In genomic region chr17:47559726-47560125, GRCm38 (mm10) we compare ENCODE assay signal across 10 mouse cellular contexts. TPM values are rescaled to one million over a fixed set of nuclear protein-coding genes. Genes with fewer than 3 reads are reported as not detected.
A peak's percentile ranks its signal among the peaks of the same experiment; 100 is the strongest.
DNase-seq lines count a peak whose midpoint lies in the region; ATAC-seq and TF ChIP-seq lines count a peak whose summit lies in the region.
"Had no signal": no experiment of that assay in that cellular context is flagged by ENCODE, and none has a peak within 500 bp of the region (broad histone marks: within the 10 kb centered on the region; RNA-seq: fewer than 3 reads in every experiment).

No protein-coding gene starts in this region.

- H3K4me2 ChIP-seq in intestine, embryonic 14.5 days (ENCODE audit: low read length) = peak overlapping the region; percentile 15; the same call in 1 of the 2 replicates
- no peak overlapping the region for H3K4me2 ChIP-seq in intestine, postnatal 0 days (replicated peaks; ENCODE audit: low read depth)
- H3K4me2 ChIP-seq in intestine, embryonic 15.5 days (replicated peaks) = no peak overlapping the region
- H3K4me2 ChIP-seq: hindbrain, embryonic 12.5 days had no signal

- no peaks in the 10 kb centered on the region for H3K27me3 ChIP-seq in intestine, embryonic 14.5 days (replicated peaks; ENCODE audit: control insufficient read depth, insufficient read depth, low read length)
- no peaks in the 10 kb centered on the region for H3K27me3 ChIP-seq in intestine, postnatal 0 days (replicated peaks; ENCODE audit: control insufficient read depth, insufficient read depth, low read length)
- H3K27me3 ChIP-seq in intestine, embryonic 15.5 days (replicated peaks) = no peaks in the 10 kb centered on the region
- H3K27me3 ChIP-seq in midbrain, embryonic 10.5 days (ENCODE audit: low read depth, poor library complexity, severe bottlenecking) = no peaks in the 10 kb centered on the region
- H3K27me3 ChIP-seq: hindbrain, embryonic 12.5 days had no signal

- H3K4me3 ChIP-seq in intestine, embryonic 14.5 days (ENCODE audit: low read depth, low read length) = no peak overlapping the region
- H3K4me3 ChIP-seq in intestine, postnatal 0 days (ENCODE audit: low read depth, low read length) = no peak overlapping the region
- H3K4me3 ChIP-seq in intestine, embryonic 15.5 days (replicated peaks) = no peak overlapping the region
- H3K4me3 ChIP-seq in layer of hippocampus, adult 2 months = no peak overlapping the region
- H3K4me3 ChIP-seq in midbrain, embryonic 10.5 days = no peak overlapping the region
- H3K4me3 ChIP-seq: hindbrain, embryonic 12.5 days; myocyte had no signal

- no peaks in the 10 kb centered on the region for H3K9me3 ChIP-seq in intestine, embryonic 14.5 days (ENCODE audit: control insufficient read depth, low read length)
- H3K9me3 ChIP-seq in intestine, postnatal 0 days (ENCODE audit: control insufficient read depth) = no peaks in the 10 kb centered on the region
- H3K9me3 ChIP-seq in intestine, embryonic 15.5 days = no peaks in the 10 kb centered on the region
- H3K9me3 ChIP-seq in midbrain, embryonic 10.5 days (replicated peaks) = no peaks in the 10 kb centered on the region
- H3K9me3 ChIP-seq: hindbrain, embryonic 12.5 days had no signal

- no peaks in the 10 kb centered on the region for H3K36me3 ChIP-seq in intestine, embryonic 14.5 days (ENCODE audit: control insufficient read depth, insufficient read depth, low read length)
- H3K36me3 ChIP-seq in intestine, postnatal 0 days (ENCODE audit: control insufficient read depth, insufficient read depth) = no peaks in the 10 kb centered on the region
- no peaks in the 10 kb centered on the region for H3K36me3 ChIP-seq in intestine, embryonic 15.5 days
- no peaks in the 10 kb centered on the region for H3K36me3 ChIP-seq in midbrain, embryonic 10.5 days
- H3K36me3 ChIP-seq: hindbrain, embryonic 12.5 days had no signal

- no peak for TF ChIP-seq CTCF in intestine, postnatal 0 days (IDR thresholded peaks at IDR 0.05; ENCODE audit: low read depth)
- TF ChIP-seq CTCF in layer of hippocampus, adult 2 months (conservative IDR thresholded peaks at IDR 0.05) = no peak

- ATAC-seq in intestine, embryonic 14.5 days (replicated peaks; ENCODE audit: low FRiP score, low TSS enrichment, low read depth) = peak; percentile 70; the same call in 1 of the 2 replicates
- no peak for ATAC-seq in intestine, postnatal 0 days
- ATAC-seq in intestine, embryonic 15.5 days = peak; percentile 77

- H3K4me1 ChIP-seq in intestine, embryonic 14.5 days (replicated peaks; ENCODE audit: control insufficient read depth, insufficient read depth, low read length) = peaks cover 4% of the 10 kb centered on the region; the same call in 1 of the 2 replicates
- no peaks in the 10 kb centered on the region for H3K4me1 ChIP-seq in intestine, postnatal 0 days (replicated peaks; ENCODE audit: control insufficient read depth, insufficient read depth, low read length)
- H3K4me1 ChIP-seq in intestine, embryonic 15.5 days (replicated peaks) = no peaks in the 10 kb centered on the region
- H3K4me1 ChIP-seq in midbrain, embryonic 10.5 days = peaks cover 5% of the 10 kb centered on the region; the same call in 1 of the 2 replicates
- H3K4me1 ChIP-seq: hindbrain, embryonic 12.5 days had no signal

- WGBS in intestine, embryonic 14.5 days = 36% methylated on average over 6 of the region's 6 CpGs
- 54% methylated on average over 6 of the region's 6 CpGs for WGBS in intestine, postnatal 0 days
- WGBS in intestine, embryonic 15.5 days = 32% methylated on average over 6 of the region's 6 CpGs
- 78% methylated on average over 6 of the region's 6 CpGs for WGBS in midbrain, embryonic 10.5 days

- no peak overlapping the region for H3K9ac ChIP-seq in intestine, embryonic 14.5 days (ENCODE audit: low read length)
- no peak overlapping the region for H3K9ac ChIP-seq in intestine, postnatal 0 days (ENCODE audit: low read depth, low read length)
- no peak overlapping the region for H3K9ac ChIP-seq in intestine, embryonic 15.5 days
- H3K9ac ChIP-seq: hindbrain, embryonic 12.5 days; liver, embryonic 14.5 days had no signal

- peak; percentile 65 for DNase-seq in intestine, embryonic 14.5 days (ENCODE audit: low spot score)
- DNase-seq in MN1 (ENCODE audit: low spot score) = peak; percentile 84
- peak; percentile 52 for DNase-seq in heart, adult 8-10 months (ENCODE audit: low spot score)
- DNase-seq in layer of hippocampus, adult 2 months (ENCODE audit: low spot score in 2 of 2) = no peak
- DNase-seq in midbrain, embryonic 10.5 days (ENCODE audit: low spot score) = no peak

- peak overlapping the region; percentile 80 for H3K27ac ChIP-seq in intestine, embryonic 14.5 days (ENCODE audit: low read depth)
- no peak overlapping the region for H3K27ac ChIP-seq in intestine, postnatal 0 days (ENCODE audit: low read depth, low read length)
- peak overlapping the region; percentile 59 for H3K27ac ChIP-seq in intestine, embryonic 15.5 days
- H3K27ac ChIP-seq in layer of hippocampus, adult 2 months = no peak overlapping the region
- H3K27ac ChIP-seq in midbrain, embryonic 10.5 days (replicated peaks) = no peak overlapping the region; the same call in 1 of the 2 replicates
- H3K27ac ChIP-seq: hindbrain, embryonic 12.5 days; liver, embryonic 14.5 days had no signal

RNA-seq across cellular contexts. Expression of gene Bysl, which starts 51.6 kb away (rescaled TPM):
- polyA plus RNA-seq in intestine, embryonic 14.5 days (2014; fragmentation: Nextera tagmentation; extraction: Ambion mirVana) = 25.7 and 27.4 TPM in 2 replicates
- polyA plus RNA-seq in intestine, postnatal 0 days (2015; fragmentation: Nextera tagmentation; extraction: Ambion mirVana) = 7.7 and 8.2 TPM in 2 replicates
- total RNA-seq in heart, adult 8-10 months (2022) = 10 to 100 TPM; 14.2 to 16.9 (median 15.9) TPM
- polyA plus RNA-seq in intestine, embryonic 15.5 days (2015; fragmentation: Nextera tagmentation; extraction: Ambion mirVana) = 20.1 and 22.4 TPM in 2 replicates
- 10 to 100 TPM; 18.1 to 18.2 TPM for total RNA-seq in layer of hippocampus, adult 2 months (2021)
- 41.2 and 41.9 TPM in 2 replicates for polyA plus RNA-seq in midbrain, embryonic 10.5 days (2016; fragmentation: Nextera tagmentation; extraction: Ambion mirVana)

RNA-seq across cellular contexts. Expression of gene Med20, which starts 51.7 kb away (rescaled TPM):
- polyA plus RNA-seq in intestine, embryonic 14.5 days (2014; fragmentation: Nextera tagmentation; extraction: Ambion mirVana) = 45.2 and 48.2 TPM in 2 replicates
- 22.8 and 22.9 TPM in 2 replicates for polyA plus RNA-seq in intestine, postnatal 0 days (2015; fragmentation: Nextera tagmentation; extraction: Ambion mirVana)
- total RNA-seq in heart, adult 8-10 months (2022) = 10 to 100 TPM; 15.7 to 19.9 (median 18.1) TPM
- 39.8 and 41.2 TPM in 2 replicates for polyA plus RNA-seq in intestine, embryonic 15.5 days (2015; fragmentation: Nextera tagmentation; extraction: Ambion mirVana)
- total RNA-seq in layer of hippocampus, adult 2 months (2021) = 10 to 100 TPM; 31.6 to 36.0 TPM
- polyA plus RNA-seq in midbrain, embryonic 10.5 days (2016; fragmentation: Nextera tagmentation; extraction: Ambion mirVana) = 43.2 and 45.9 TPM in 2 replicates

RNA-seq across cellular contexts. Expression of gene Gm20517, which starts 51.7 kb away (rescaled TPM):
- 1.6 and 1.8 TPM in 2 replicates for polyA plus RNA-seq in intestine, embryonic 14.5 days (2014; fragmentation: Nextera tagmentation; extraction: Ambion mirVana)
- 0.47 and 1.2 TPM in 2 replicates for polyA plus RNA-seq in intestine, postnatal 0 days (2015; fragmentation: Nextera tagmentation; extraction: Ambion mirVana)
- total RNA-seq in heart, adult 8-10 months (2022) = 1 to 10 TPM in 3 of 4 experiments, under 1 TPM in 1; 0.35 to 5.1 (median 2.0) TPM
- 0.54 and 0.88 TPM in 2 replicates for polyA plus RNA-seq in intestine, embryonic 15.5 days (2015; fragmentation: Nextera tagmentation; extraction: Ambion mirVana)
- 1 to 10 TPM; 4.4 to 5.5 TPM for total RNA-seq in layer of hippocampus, adult 2 months (2021)
- polyA plus RNA-seq in midbrain, embryonic 10.5 days (2016; fragmentation: Nextera tagmentation; extraction: Ambion mirVana) = 1.4 and 2.2 TPM in 2 replicates

RNA-seq across cellular contexts. Expression of gene Ccnd3, which starts 54.9 kb away (rescaled TPM):
- polyA plus RNA-seq in intestine, embryonic 14.5 days (2014; fragmentation: Nextera tagmentation; extraction: Ambion mirVana) = 450 and 457 TPM in 2 replicates
- polyA plus RNA-seq in intestine, postnatal 0 days (2015; fragmentation: Nextera tagmentation; extraction: Ambion mirVana) = 175 and 180 TPM in 2 replicates
- 10 to 100 TPM; 74.4 to 82.2 (median 75.2) TPM for total RNA-seq in heart, adult 8-10 months (2022)
- 394 and 407 TPM in 2 replicates for polyA plus RNA-seq in intestine, embryonic 15.5 days (2015; fragmentation: Nextera tagmentation; extraction: Ambion mirVana)
- total RNA-seq in layer of hippocampus, adult 2 months (2021) = 10 to 100 TPM; 33.9 to 41.8 TPM
- 270 and 341 TPM in 2 replicates for polyA plus RNA-seq in midbrain, embryonic 10.5 days (2016; fragmentation: Nextera tagmentation; extraction: Ambion mirVana)

RNA-seq across cellular contexts. Expression of gene Taf8, which starts 57.6 kb away (rescaled TPM):
- polyA plus RNA-seq in intestine, embryonic 14.5 days (2014; fragmentation: Nextera tagmentation; extraction: Ambion mirVana) = 21.5 and 25.0 TPM in 2 replicates
- 8.3 and 9.2 TPM in 2 replicates for polyA plus RNA-seq in intestine, postnatal 0 days (2015; fragmentation: Nextera tagmentation; extraction: Ambion mirVana)
- total RNA-seq in heart, adult 8-10 months (2022) = 10 to 100 TPM in 2 of 4 experiments, 1 to 10 TPM in 2; 9.1 to 12.5 (median 10.4) TPM
- polyA plus RNA-seq in intestine, embryonic 15.5 days (2015; fragmentation: Nextera tagmentation; extraction: Ambion mirVana) = 20.4 and 21.9 TPM in 2 replicates
- 10 to 100 TPM; 20.5 to 26.2 TPM for total RNA-seq in layer of hippocampus, adult 2 months (2021)
- polyA plus RNA-seq in midbrain, embryonic 10.5 days (2016; fragmentation: Nextera tagmentation; extraction: Ambion mirVana) = 31.4 and 33.8 TPM in 2 replicates

Comparison
In these comparisons a context has a peak if more than half of its experiments do, and no peak if none do; other contexts are left out.
1. H3K27ac ChIP-seq: peak in intestine, embryonic 14.5 days (single experiment) and intestine, embryonic 15.5 days (single experiment); none in intestine, postnatal 0 days (single experiment), layer of hippocampus, adult 2 months (single experiment) and midbrain, embryonic 10.5 days (single experiment).
2. DNase-seq: peak in intestine, embryonic 14.5 days (single experiment), MN1 (single experiment) and heart, adult 8-10 months (single experiment); none in layer of hippocampus, adult 2 months (0 of 2) and midbrain, embryonic 10.5 days (single experiment).